Mouse (Mus musculus): Measurements from ENCODE around the gene Fyco1.
A peak's percentile ranks its signal among the peaks of the same experiment; 100 is the strongest.
"Not testable (repeated sequence)": the region's sequence is repeated elsewhere in the genome, so short reads cannot be mapped to it uniquely, and the experiment has no call there.

Gene Fyco1

DNA sequence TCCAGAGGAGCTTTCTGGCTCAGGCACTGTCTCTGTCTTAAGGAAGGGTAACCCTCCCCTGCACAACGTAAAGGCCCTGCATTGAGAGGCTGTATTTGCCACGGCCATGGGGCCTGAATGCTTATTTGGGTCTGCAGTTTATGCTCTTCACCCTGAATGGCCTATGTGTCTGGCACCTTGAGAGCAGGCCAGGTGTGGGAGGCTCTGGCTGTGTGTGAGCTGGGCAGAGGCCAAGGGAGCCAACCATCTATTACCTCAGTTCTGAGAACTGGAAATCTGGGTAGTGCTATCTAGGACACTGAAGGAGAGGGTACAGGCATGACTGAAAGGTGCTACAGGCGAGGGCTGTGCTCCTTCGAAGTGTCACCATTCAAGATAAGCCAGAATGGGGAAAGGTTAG lies 36.9 kb downstream of the Fyco1 start:
- no peak for DNase-seq (ENCODE audit: low spot score)

DNA sequence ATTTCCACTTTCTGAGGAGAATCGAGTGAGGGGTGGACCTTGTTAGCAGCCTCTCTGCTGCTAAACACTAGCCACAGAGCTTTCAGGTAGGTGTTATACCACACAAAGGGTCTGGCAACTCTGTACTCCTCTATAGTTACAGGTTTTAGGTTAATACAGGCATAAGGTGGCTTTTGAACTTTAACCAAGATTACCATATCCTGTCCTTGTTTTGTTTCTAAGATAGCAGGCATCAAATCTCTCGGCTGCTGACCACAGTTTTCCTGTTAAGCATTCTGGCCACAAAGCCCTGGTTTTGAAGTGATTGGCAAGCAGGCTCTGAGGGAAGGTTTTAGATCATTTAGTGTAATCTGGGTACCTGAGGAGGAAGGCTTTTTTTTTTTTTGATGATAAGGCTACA lies 37.4 kb downstream of the Fyco1 start:
- no peak for DNase-seq (ENCODE audit: low spot score)

DNA sequence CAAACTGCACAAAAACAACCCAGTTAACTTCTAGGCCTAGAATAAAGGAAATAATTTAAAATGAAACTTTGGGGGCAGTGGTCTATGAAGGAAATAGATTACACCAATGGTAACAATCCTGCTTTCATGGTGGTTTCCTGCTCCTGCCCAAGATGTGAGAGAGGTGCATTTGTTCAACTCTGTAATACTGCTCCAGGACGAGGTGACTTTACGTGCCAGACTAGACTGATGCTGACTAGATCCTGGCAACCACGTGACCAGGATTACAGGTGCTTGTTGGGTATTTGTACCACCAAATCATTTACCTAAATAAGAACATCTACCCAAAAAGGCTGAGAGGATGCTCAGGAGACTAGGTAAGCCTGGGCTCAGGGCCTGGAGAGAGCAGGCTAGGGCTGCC lies 39.9 kb downstream of the Fyco1 start:
- DNase-seq (ENCODE audit: low spot score), result no peak

DNA sequence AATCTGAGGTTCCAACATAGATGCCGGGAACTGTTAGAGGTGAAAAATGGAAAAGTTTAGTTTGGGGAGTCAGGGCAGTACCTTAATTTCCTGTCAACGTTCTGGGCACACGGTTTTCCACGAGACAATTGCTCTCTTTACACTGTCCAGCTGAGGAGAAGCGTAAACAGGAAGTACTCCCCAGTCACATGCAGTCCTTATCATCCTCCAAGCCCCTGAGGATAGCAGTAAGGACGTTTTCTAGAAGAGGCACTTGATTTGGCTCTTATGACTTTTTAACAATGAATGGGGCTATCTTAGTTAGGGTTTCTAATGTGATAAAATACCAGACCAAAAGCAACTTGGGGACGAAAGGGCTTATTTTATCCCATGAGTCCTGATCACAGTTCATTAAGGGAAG lies 43.1 kb downstream of the Fyco1 start:
- DNase-seq (ENCODE audit: low spot score), result no peak

GRCm38 (mm10) chr9:123806267-123806666 lies 45.4 kb downstream of the Fyco1 start, which contains the start of gene Cxcr6:
Cxcr6 (plus strand) TSS chr9:123806475.
- no peak for DNase-seq (ENCODE audit: low spot score)

DNA sequence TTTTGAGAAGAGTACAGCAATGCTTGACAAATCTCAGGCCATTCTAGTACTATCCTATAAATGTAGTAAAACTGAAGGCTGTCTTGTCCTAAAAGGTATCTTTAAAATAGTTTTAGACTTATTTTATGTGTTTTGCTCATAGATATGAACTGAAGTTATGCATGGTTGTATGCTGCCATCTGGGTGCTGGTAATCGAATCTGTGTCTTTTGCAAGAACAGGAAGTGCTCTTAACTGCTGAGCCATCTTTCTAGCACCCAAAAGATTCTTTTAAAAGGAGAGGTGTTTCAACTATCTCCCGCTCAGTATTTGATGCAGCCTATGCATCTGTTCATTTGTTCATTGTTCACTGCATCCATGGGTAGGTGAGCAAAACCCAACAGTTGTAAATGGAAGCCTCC lies 46.5 kb downstream of the Fyco1 start:
- DNase-seq (ENCODE audit: low spot score), result no peak

DNA sequence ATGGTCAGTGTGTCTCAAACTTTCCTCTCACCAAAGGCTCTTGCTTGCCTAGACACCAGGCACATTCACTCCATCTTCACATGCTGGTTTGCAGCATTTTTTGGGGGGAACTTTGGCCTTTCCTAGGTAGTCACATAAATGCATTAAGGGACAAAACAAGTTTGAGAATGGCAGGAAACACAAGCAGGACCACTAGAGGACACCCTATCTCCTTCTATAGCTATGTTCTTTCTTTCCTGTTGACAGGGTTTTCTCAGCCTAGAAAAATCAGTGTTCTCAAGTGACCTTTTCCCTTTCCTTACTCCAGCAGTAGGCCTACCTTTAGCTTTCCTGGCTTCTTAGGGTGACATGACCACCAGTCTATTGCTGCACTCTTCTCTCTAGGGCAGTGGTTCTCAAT lies 48.8 kb downstream of the Fyco1 start:
- DNase-seq (ENCODE audit: low spot score), result no peak

DNA sequence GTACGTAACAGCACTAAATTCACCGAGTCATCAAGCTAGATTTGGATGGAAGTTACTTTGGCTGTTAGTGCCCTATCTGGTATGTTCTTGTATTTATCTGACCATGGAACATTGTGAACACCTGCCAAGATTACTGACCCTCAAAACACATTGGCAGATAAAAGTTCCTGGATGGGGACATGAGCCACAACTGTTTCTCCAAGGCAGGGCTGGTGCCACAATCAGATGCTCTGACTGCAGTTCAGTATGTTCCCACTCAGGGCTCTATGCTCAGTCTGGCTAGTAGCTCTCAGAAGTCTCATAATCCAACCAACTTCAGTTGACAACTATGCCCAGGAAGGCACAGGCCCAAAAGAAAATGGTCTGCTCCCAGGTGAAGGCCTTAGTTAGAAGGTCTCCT lies 49.3 kb downstream of the Fyco1 start:
- no peak for DNase-seq (ENCODE audit: low spot score)

GRCm38 (mm10) chr9:123801527-123801926 lies 50.2 kb downstream of the Fyco1 start:
- no peak for DNase-seq (ENCODE audit: low spot score)

DNA sequence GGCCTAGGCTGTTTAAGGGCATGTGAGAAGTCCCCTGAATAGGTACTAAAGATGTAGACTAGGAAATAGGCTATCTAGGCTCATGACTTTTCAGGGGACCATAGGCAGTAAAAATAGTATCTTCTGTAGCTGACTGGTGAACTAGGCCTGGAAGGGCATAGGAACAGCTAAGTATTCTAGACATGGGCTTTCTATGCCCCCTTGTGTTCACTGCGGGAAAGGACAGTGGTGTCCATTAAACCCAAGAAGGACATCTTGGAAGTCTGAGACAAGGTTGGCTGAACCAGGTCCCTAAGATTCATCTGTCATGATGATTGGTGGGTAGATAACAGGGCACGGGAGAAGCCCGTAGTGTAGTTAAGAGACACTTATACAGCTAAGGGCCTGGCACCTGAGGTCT lies 55.5 kb downstream of the Fyco1 start:
- peak; percentile 58 for DNase-seq (ENCODE audit: low spot score)

DNA sequence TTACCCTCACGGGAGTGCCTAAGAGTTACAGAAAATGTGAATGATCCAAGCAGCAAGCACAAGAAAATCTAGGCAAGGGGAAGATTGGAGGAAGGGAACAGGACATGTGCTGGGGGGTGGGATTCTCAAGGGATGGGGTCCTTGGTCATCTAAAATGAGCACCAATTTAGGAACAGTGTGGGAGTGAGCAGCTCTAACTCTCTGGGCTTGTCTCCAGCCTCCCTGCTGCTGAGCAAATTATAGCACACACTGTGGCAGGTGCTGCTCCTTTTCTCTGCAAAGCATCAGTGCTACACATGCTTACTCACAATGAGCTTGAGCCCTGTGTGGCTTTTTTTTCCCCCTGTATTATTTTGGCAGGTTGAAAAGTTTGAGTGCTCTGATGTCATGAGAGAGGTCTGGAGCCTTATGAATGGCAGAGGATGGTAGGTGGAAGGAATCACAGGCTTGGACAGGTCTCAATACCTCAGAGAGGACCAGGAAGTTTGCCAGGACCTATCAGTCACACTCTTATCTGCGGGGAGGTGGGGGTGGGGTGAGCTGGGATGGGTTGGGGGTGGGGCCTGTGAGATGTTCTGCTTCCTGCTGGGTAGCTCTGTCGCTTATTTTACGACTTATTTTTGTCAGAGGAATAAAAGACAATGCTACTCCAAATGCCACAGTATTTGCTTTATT lies 62.7 kb downstream of the Fyco1 start:
- no peak for DNase-seq (ENCODE audit: low spot score)

DNA sequence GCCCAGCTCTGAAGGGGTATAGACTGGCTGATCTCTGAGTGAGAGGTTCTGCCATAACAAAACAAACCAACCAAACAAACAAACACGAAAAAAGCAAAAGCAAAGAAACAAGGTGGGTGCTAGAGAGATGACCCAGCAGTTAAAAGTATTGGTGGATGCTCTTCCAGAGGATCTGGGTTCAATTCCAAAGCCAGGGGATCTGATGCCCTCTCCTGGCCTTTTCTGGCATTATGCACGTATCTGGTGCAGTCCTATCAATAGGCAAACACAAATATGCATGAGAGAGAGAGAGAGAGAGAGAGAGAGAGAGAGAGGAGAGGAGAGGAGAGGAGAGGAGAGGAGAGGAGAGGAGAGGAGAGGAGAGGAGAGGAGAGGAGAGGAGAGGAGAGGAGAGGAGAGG lies 78.4 kb downstream of the Fyco1 start:
- DNase-seq (ENCODE audit: low spot score), result not testable (repeated sequence)

- DNase-seq (ENCODE audit: low spot score), result no peak
Observed at GRCm38 (mm10) chr9:123769532-123769931, 82.2 kb downstream of the Fyco1 start.

GRCm38 (mm10) chr9:123768443-123768842 lies 83.3 kb downstream of the Fyco1 start:
- DNase-seq (ENCODE audit: low spot score), result no peak

DNA sequence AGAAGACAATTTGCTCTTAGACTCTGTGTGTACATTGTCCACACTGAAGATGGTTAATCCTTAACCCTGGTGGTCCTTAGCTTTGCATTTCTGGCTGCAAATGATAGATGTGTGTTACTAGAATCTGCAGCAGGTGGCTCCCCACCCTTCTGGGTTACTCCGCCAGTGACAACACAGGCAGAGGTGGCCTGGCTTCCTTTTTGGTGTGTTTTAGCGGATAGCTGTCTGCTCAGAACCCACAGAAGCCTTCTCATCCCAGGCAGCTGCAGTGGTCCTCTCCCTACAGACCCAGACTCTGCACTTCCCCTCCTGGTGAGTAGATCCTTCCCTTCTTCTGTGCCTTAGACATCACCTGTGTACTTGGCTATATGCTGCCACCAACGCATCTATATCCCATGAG lies 84.7 kb downstream of the Fyco1 start:
- DNase-seq (ENCODE audit: low spot score), result no peak

GRCm38 (mm10) chr9:123763771-123764170 lies 87.9 kb downstream of the Fyco1 start:
- no peak for DNase-seq (ENCODE audit: low spot score)

- DNase-seq (ENCODE audit: low spot score), result no peak
Observed at GRCm38 (mm10) chr9:123762886-123763285, 88.8 kb downstream of the Fyco1 start.

DNA sequence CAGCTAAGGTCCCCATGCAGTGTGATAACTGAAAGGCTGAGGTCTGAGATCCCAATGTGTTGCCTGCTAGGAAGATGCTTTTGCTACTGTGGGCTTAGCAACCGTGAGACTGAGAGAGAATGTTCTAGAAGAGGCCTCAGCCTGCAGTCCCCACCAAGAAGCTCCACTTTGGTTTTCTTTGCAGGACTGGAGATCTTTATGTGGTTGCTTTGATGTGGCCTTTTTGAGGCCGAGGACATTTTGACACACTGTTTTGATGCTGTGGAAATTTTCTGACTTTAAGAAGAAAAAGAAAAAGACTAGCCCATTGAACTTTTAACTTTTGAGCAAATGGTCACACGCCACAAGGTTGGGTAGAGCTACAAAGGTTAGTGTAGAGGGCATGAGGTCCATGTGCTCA lies 90.9 kb downstream of the Fyco1 start:
- DNase-seq (ENCODE audit: low spot score), result no peak

- no peak for DNase-seq (ENCODE audit: low spot score)
Observed at GRCm38 (mm10) chr9:123758645-123759044, 93.1 kb downstream of the Fyco1 start.

- no peak for DNase-seq (ENCODE audit: low spot score)
Observed at GRCm38 (mm10) chr9:123758156-123758555, 93.5 kb downstream of the Fyco1 start.

- no peak for DNase-seq (ENCODE audit: low spot score)
Observed at GRCm38 (mm10) chr9:123757326-123757725, 94.4 kb downstream of the Fyco1 start.

GRCm38 (mm10) chr9:123756752-123757151 lies 94.9 kb downstream of the Fyco1 start:
- DNase-seq (ENCODE audit: low spot score), result no peak

- no peak for DNase-seq (ENCODE audit: low spot score)
Observed at GRCm38 (mm10) chr9:123754333-123754732, 97.4 kb downstream of the Fyco1 start.

DNA sequence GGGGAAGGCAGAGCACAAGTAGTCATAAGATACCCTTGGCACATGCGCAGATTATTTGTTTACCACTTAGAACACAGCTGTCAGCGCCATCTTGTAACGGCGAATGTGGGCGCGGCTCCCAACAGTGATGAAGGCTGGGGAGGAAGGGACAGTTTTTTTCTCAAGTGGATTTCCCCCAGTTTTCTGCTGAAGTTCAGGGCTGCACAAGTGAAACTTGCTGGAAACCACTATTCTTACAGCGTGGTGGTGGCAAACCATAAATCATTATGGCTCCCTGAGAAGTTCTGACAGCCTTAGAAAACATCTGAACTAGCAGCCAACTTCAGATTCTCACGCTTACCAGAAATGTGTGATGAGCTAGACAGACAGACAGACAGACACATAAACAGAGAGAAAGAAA lies 102.0 kb downstream of the Fyco1 start:
- DNase-seq (ENCODE audit: low spot score), result not testable (repeated sequence)

- no peak for DNase-seq (ENCODE audit: low spot score)
Observed at GRCm38 (mm10) chr9:123740799-123741198, 110.9 kb downstream of the Fyco1 start.
